Mouse (Mus musculus) mature B cell (primary cell): ENCODE data around the gene Zfp462.

Experiments used
- in situ Hi-C: fragments of 300-500 bp; cut with MboI; formaldehyde crosslinking; loops from 2 replicates; pipeline ENCODE4 v1.14.3; 2019

The Zfp462 gene

DNA sequence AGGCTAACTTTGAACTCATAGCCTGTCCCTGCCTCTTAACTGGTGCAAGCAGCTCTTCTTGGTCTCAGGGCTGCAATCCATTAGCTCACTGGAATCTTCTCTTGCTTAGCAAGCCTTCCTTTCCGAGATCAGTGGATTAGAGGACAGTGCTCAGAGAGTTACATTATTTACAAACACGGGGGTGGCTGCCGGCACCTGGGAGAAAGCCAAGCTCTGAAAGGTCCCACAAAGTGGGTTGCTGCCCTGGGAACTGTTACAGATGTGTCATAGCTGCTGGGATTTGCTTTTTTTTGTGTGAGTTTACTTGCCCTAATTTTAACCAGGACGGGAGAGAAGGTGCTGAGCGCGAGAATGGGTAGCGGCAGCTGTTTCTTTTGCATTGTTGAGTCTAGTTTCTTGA lies 102.4 kb downstream of the Zfp462 start:
- in situ Hi-C loops = no loop called here

DNA sequence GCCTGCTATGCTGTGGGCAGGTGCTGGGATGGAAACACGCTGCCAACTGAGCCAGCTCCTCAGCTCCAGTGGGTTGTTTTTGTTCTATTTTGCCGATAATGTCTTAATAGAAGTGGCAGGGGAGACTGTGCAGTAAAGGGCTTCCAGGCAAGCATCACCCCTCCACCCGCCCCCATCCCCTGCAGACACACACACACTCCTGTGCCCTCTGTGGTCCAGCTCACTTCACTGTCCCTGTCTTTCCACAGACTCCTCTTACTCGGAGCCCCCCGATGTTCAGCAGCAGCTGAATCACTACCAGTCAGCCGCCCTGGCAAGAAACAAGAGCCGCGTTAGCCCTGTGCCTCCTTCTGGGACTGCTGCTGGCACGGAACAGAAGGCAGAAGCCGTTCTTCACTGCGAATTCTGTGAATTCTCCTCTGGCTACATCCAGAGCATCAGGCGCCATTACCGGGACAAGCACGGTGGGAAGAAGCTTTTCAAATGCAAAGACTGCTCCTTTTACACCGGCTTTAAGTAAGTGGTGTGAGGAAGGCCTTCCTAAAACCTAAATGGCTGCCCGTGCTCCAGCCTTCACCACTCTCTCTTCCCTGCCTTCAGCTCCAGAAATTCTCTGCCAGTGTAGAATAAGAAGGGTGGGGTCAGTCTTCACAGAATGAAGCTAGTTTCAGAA lies 105.2 kb downstream of the Zfp462 start:
- in situ Hi-C loops = no loop called here

DNA sequence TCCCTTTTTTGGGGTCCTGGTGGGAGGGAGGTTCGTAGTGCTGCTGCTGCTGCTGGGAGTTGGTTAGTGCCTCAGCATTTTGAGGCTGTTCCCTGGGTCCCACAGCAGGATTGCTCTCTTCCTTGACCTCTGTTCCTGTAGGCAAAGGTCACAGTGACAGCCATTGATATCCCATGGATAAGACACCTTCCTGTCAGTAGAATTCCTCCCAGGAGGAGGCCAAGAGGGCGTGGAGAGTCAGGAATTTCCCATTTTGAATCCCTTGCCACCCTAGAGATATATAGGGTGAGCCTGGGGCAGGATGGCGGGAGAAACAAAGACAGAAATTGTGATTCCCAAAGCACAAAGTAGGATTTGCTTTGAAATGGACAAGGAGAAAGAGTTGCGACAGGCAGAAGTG lies 106.5 kb downstream of the Zfp462 start:
- in situ Hi-C loops = no loop called here

DNA sequence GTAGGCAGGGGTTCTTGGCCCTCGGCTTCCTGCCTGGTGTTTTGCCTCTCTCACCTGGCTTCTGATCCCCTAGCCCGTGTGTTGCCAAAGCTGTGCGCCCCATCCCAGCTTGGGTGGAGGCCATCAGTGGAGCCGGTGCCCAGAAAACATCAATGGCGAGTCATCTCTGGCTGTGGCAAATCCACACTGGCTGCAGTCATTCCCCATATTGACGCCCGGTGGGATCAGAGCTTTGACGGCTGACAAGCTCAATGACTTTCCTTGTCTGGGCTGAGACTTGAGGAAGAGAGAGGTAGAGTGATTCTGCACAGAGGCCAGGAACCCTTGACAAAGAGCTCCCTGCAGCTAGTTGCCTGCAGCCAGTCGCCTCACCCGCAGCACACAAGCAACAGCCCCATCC lies 107.8 kb downstream of the Zfp462 start:
- in situ Hi-C loops = no loop called here

DNA sequence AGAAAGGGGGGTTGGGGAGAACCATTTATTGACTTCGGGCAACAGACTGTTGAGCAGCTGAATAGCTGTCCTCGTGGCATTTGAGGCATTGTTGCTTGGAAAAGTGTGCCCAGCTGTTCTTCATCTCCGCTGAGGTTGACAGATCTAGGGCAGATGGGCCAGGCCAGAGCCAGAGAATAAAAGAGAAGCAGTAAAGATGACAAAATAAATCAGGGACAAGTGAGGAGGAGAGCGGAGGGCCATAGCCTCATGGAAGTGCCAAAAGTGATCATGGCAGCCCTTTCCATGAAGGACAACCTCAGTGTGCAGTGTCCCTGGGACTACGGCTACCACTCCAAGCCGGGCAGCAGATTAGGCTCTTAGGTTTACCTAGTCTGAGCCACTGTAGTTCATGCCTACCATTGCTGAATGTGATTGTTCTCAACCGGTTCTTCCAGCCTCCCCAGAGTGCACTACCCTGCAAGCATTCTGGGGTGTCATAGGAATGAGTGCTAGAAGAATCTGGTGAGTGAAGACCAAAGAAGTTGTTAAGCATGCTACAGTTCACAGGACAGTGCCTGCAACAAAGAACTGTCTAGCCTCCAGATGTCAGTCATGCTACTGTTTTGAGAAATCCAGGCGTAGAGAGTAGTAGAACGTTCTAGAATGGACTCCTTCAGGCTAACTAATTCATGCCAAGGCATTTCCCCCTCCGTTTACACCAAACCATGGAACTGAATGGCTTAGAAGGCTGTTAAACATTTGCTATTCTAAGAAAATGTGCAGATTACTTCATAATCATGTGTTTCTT lies 113.0 kb downstream of the Zfp462 start:
- in situ Hi-C loops = no loop called here

DNA sequence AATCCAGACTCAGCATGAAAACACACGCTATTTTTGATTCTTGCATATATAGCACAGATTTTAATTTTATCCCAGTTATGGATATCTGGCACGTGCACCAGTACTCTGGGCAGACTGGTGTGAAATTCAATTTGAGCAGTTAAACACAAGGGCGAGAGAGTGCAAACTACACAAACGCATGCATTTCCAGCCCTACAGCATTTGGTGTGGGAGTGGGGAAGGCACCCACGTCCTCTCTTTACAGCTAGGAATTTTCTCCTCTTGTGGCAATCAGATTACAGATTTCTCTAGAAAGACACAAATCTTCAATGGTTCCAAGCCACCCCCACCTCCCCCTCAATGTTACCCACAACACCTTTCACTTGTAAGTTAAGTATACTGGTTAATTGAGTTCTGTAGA lies 114.1 kb downstream of the Zfp462 start:
- in situ Hi-C loops = no loop called here

DNA sequence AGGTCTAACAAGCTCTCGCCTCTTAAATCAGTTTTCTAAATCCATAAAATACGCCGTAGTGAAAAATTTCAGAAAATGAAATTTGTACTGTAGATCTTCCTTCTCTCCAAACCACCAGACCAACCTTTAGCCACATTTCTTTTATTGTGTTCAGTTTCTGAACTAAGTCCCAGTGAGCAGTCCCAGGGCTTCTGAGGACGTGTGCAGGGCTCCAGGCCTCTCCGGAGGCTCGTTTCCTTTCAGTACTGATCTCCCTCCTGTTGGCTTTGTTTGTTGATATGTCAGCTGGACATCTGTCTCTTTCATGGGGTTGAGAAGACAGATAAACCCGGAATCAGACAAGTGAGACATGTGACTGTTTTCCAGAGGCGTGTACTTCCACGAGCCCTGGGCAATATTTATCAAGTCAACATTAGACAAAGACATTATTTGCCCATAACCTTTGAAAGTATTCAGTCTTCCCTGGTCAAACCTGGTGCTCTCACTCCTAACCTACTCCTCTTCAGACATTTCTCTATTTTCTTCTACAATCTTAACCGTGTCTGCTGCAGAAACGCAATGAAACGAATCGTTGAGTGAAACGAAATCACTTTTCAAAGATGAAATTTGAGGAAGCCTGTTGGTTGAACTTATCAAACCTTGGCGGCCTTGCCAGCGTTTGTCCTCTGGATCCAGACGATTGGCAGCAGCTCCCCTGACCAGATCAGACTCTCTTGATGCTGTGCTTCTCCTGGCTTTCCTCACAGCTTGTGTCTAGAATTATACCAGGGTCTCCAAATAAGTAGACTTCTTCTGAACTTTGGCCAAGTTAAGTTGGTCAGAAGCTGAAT lies 121.7 kb downstream of the Zfp462 start:
- in situ Hi-C loops = no loop called here

DNA sequence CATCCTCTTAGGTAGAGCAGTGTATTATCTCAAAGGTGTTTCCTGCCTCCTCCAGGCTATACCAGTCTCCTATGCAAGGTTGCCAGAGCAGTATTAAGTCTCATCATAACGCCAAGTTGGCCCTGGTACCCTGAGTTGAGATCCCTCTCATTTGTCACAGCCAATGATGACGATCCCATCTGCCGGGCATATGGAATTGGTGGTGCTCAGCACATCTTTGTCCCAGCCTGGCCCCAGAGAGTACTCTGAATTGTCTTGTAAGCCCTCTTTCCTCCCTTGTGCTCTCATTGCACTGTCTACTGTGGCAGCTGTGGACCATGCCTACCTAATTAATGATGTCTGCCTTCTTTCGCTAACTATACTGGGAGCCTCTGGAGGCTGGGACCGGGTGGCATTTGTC lies 126.7 kb downstream of the Zfp462 start:
- in situ Hi-C loops = no loop called here

DNA sequence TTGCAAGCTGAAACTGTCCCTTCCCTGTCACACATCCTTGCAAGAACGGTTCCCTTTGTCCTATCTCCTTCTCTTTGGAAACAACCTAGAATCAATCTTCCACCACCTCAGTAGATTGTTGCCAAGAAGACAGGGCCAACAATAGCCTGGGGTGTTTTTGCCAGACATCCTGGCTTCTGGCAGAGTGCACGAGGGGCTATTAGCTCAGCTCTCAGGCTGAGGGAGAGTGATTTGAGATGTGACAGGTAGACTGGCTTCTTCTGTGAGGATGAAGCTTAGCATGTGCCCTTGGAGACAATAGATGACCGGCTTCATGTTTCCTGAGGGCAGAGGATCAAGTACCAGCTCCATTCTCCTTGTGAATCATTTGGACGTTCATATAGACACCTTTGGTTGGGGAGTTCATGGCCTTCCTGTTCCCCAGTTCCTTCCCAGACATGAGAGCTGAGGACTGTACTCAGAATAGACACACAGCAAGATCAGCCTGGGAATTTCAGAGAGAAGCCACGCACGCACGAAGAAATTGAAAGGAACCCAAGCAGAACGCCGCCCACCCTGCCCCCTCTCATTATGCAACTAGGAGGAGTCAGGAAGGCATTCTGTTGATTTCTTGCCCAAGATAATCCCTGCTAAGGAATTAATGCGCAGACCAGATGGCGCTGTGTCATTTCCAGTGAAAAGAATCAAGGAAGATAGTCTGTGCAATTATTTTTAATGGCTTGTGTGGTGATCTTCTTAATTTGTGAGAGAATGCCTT lies 132.5 kb downstream of the Zfp462 start:
- in situ Hi-C loops = no loop called here

DNA sequence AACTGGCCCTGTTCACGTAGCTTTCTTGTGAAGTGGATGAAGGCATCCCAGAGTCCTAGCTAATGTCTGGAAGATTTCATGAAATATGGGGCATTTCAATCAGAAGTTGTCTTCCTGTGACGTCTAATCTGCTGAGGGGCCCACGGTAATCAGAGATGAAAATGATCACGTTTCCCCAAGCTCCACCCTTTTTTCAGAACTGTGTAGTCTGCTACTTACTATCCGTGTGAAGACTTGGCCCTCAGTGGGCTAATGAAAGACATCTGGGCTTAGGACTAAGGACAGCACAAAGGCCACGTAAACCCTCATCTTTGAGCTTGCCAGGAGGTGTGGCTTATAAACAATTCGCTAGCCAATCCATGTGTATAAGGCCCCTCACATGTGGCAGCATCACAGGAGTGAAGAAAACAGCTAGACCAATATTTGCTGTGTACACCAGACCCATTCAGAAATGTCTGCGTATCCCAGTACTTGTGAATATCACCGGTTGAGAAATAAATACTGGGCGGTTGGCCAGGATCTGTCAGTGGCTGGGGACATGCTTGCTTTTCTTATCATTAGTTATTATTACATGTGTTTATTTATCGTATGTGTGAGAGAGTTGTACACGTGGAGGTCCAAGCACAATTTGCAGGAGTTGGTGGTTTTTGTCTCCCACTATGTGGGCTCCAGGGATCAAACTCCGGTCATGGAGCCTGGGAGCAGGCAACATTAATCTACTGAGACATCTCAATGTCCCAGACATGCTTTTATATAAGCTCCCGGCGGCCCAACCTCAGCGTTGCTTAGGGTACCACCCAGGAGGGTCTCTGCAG lies 133.3 kb downstream of the Zfp462 start:
- in situ Hi-C loops = no loop called here

DNA sequence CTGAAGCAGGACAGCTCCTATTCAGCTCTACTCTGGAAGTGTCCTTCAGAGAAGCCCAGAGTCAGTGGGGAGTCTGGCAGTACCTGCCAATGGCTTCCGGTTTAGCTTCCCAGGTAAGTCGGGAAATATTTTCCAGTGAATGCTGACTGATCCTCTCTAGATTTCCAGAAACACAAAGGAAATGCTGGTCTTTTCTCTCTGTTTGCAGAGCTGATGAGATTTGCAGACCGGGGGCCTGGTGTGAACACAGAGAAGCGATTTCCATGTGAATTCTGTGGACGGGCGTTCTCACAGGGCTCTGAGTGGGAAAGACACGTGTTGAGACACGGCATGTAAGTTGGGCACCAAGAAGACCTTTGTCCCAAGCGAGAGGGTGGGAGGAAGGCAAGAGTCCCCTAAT lies 134.2 kb downstream of the Zfp462 start:
- in situ Hi-C loops = no loop called here

DNA sequence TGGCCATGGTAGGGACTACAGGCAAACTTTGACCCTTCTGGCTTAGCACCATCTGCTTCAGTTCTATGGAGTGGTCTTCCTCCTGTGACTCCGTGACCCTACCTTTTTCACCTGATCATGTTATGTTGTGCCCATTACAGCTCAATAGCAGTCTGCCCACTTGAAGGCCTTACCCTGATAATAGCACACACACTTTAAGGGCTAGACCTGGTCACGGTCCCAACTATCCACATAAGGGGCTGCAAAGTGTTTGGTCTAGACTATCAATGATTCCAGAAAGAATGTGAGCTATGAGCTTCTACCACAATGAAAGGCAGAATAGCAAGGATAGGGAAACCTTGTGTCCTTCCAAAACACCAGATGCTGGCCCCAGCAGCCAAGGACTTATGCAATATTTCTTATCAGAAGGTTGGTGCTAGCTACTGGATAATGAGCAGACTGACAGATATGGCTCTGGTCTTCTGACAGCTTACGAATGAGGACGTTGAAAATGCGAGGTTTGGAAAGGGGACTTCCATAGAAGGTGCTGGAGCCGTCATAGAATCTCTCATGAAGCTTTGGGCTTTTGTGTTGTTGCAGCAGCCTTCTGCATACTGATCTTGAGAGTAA lies 139.3 kb downstream of the Zfp462 start:
- in situ Hi-C loops = no loop called here

DNA sequence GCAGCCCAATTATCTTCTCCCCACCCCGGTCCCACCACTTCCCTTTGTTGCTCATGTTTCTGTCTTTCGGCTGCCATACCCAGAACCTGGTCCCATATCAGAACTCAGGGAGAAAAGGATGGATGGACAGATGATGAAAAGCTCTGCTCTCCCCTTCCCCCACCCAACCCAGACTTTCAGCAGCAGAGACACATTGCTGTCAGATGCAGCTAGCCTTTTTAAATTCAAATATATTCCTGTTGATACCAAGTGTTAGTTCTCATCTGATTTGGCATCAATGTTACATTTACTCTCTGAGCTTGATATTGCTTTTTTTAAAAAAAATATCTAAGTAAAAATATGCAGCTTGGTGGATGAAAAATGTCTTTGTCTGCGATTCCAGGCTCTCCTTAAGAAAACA lies 143.3 kb downstream of the Zfp462 start:
- in situ Hi-C loops = no loop called here

DNA sequence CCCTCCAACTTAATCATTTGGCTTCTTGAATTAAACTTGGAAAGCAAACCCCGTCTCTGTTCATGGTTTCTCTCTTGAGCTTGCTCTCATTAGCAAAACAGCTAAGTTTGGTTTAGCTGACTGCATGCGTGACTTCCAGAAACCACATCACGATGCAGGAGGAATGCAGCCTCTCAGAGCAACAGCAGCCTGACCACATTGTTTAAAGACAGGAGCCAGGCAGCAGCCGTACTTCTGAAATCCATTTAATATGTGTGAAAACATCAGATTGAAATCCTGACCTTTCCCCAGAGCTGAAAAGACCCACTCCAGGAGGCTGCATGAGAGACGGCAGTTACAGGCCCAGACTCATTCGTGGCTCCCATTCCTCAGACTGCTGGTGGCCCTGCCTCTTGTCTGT lies 144.1 kb downstream of the Zfp462 start:
- in situ Hi-C loops = no loop called here

DNA sequence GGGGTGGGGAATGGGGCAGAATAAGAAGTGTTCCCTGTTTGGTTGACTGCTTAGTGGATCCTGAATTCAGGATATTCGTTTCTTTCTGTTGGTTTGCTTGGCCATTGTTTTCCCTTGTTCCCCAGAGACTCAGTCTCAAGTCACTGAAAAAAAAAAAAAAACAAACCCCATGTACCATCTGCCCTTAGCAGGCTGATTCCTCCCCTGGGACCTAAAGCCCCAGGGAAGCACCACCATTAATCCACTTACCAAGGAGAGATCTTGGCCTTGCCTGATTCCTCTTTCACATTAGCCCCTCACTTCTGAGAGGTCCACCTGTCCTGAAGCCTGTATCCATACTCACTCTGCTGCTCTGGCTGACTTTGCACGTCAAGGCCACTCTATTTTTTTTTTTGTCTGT lies 152.3 kb downstream of the Zfp462 start:
- in situ Hi-C loops = no loop called here

DNA sequence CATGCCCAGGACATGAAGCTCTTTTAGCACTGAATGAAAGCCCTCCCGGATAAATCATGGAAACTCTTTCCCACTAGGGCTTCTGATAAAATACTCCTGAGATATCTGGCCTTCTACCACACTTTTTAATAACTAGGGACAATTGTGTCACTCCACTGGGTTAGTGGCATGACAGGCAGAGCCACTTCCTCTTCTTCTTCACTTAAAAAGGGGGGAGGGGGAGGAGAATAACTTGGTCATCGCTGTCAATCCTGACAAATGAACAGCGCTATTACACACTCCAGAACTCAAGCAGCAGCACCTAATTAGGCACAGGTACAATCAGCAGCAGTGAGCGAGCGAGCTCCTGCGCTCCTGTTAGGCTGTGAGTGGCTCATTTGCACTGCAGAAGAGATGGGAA lies 153.5 kb downstream of the Zfp462 start:
- in situ Hi-C loops = no loop called here

DNA sequence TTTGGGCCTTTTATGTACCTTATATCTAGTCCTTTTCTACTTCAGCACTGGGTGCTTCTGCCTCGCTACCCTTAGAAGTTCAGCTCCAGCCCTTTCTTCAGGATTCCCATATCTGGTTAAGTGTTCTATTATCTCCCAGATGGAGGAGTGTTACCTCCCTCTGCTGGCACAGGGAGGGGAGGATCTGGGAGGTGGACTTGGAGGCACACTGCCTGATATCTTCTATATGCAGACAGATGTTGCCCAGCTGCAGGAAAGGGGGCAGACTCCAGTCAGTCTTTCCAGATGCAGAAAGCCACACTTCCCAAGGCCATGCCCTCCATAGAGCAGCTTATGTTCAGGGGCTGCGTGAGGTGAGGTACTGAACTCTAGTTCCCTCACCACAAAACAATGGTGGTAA lies 156.0 kb downstream of the Zfp462 start:
- in situ Hi-C loops = no loop called here

DNA sequence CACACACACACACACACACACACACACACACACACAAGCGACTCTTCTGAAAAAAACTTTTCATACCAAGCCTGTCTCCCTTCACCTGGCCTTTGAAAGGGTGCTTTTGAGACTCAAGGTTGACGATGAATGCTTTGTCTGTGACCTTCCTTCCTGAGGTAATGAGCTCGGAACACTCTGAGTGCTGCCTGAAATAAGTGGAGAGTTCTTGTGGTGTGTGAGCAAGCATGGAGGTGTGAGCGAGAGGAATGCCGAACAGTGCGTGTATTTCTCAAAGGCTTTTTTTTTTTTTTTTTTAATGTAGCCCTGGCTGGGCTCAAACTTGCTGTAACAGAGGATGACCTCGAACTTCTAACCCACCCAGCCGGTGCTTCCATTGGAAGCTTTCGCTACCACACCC lies 156.8 kb downstream of the Zfp462 start:
- in situ Hi-C loops = no loop called here

DNA sequence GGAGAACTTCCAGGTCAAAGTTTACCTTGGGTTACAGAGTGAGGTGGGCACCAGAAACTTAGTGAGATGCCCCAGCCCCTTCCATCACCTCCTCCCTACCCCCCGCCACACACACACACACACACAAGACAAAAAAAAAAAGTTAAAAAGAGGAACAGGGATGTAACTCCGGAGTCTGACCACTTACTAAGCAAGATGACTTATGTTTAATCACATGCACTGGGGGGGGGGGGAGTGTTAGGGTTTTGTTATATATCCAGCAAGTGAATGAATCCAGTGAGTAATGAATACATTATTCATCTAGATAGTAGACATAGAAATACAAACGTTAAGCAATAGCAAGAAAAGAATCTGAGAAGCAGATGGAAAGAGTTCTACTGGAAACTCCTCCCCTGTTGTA lies 157.5 kb downstream of the Zfp462 start:
- in situ Hi-C loops = no loop called here

DNA sequence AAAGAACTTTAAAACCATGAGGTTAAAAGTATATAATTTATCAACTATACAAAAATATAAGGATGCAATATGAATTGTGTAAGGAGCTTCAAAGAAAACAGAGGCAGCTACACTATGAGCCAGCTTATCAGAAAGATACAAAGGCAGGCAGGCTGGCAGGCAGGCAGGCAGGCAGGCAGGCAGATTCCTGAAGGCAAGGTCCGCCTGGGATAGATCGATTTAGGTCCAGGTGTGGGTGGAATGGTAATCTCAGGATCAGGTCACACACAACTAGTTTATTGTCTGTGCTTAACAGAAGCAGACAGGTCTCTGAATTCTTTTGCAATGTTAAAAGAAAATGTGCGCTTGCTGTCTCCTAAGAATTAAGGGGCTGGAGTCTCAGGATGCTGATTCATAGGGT lies 158.7 kb downstream of the Zfp462 start:
- in situ Hi-C loops = no loop called here
